Mouse (Mus musculus): ENCODE measurements at regions not wholly inside any gene's neighbourhood (a gene's known extent, or its start where the extent isn't known, plus 50 kb on each side); places are given as distances from the start of the nearest gene placed in this dataset.

- peak; percentile 61 for DNase-seq (ENCODE audit: low read depth, low spot score)
These were observed 211.8 kb upstream of the Eef2kmt start for GRCm38 (mm10) chr16:5467587-5467986.

- no peak for DNase-seq (ENCODE audit: low read depth, low spot score)
These were observed 211.0 kb upstream of the Eef2kmt start for GRCm38 (mm10) chr16:5466760-5467159.

- DNase-seq (ENCODE audit: low read depth, low spot score) = peak; percentile 15
These were observed 199.7 kb upstream of the Eef2kmt start for GRCm38 (mm10) chr16:5455352-5455965.

- DNase-seq (ENCODE audit: low read depth, low spot score) = no peak
These were observed 198.5 kb upstream of the Eef2kmt start for GRCm38 (mm10) chr16:5454243-5454642.

GRCm38 (mm10) chr16:5452971-5453370, 197.2 kb upstream of the Eef2kmt start:
- no peak for DNase-seq (ENCODE audit: low read depth, low spot score)

GRCm38 (mm10) chr16:5445776-5446175, 190.0 kb upstream of the Eef2kmt start:
- no peak for DNase-seq (ENCODE audit: low read depth, low spot score)

- no peak for DNase-seq (ENCODE audit: low read depth, low spot score)
These were observed 189.0 kb upstream of the Eef2kmt start for GRCm38 (mm10) chr16:5444785-5445184.

- no peak for DNase-seq (ENCODE audit: low read depth, low spot score)
These were observed 183.9 kb upstream of the Eef2kmt start for GRCm38 (mm10) chr16:5439717-5440116.

- no peak for DNase-seq (ENCODE audit: low read depth, low spot score)
These were observed 182.6 kb upstream of the Eef2kmt start for GRCm38 (mm10) chr16:5438405-5438804.

GRCm38 (mm10) chr16:5431689-5432088, 175.9 kb upstream of the Eef2kmt start:
- DNase-seq (ENCODE audit: low read depth, low spot score) = peak; percentile 7

GRCm38 (mm10) chr16:5431111-5431510, 175.3 kb upstream of the Eef2kmt start:
- peak; percentile 95 for DNase-seq (ENCODE audit: low read depth, low spot score)

- peak; percentile 8 for DNase-seq (ENCODE audit: low read depth, low spot score)
These were observed 173.7 kb upstream of the Eef2kmt start for GRCm38 (mm10) chr16:5429466-5429865.

GRCm38 (mm10) chr16:5425908-5426307, 170.1 kb upstream of the Eef2kmt start:
- no peak for DNase-seq (ENCODE audit: low read depth, low spot score)

GRCm38 (mm10) chr16:5422041-5422440, 166.3 kb upstream of the Eef2kmt start:
- DNase-seq (ENCODE audit: low read depth, low spot score) = no peak

- DNase-seq (ENCODE audit: low read depth, low spot score) = no peak
These were observed 165.8 kb upstream of the Eef2kmt start for GRCm38 (mm10) chr16:5421591-5421990.

GRCm38 (mm10) chr16:5419467-5419866, 163.7 kb upstream of the Eef2kmt start:
- DNase-seq (ENCODE audit: low read depth, low spot score) = peak; percentile 75

- DNase-seq (ENCODE audit: low read depth, low spot score) = peak; percentile 51
These were observed 162.8 kb upstream of the Eef2kmt start for GRCm38 (mm10) chr16:5418462-5419197.

GRCm38 (mm10) chr16:5415310-5415709, 159.5 kb upstream of the Eef2kmt start:
- DNase-seq (ENCODE audit: low read depth, low spot score) = no peak

GRCm38 (mm10) chr16:5411819-5412385, 156.1 kb upstream of the Eef2kmt start:
- peak; percentile 47 for DNase-seq (ENCODE audit: low read depth, low spot score)

GRCm38 (mm10) chr16:5406711-5407110, 150.9 kb upstream of the Eef2kmt start:
- DNase-seq (ENCODE audit: low read depth, low spot score) = peak; percentile 76

GRCm38 (mm10) chr16:5393336-5393735, 137.6 kb upstream of the Eef2kmt start:
- DNase-seq (ENCODE audit: low read depth, low spot score) = peak; percentile 52

GRCm38 (mm10) chr16:5382930-5383329, 127.1 kb upstream of the Eef2kmt start:
- peak; percentile 77 for DNase-seq (ENCODE audit: low read depth, low spot score)

Measured in brain, adult 2 months (tissue).